Mouse (Mus musculus) lung, postnatal 0 days (tissue): ENCODE data around the gene Gucy2f. TPM values are rescaled to one million over a fixed set of nuclear protein-coding genes. Genes with fewer than 3 reads are reported as not detected.
A peak's percentile ranks its signal among the peaks of the same experiment; 100 is the strongest.

Experiments
- ATAC-seq: fragments of 200-750 bp; cut with Nextera tagmentation; 2 replicates; pipeline ENCODE4 v1.8.0; 2017; ENCODE audit warnings: moderate library complexity
- DNase-seq: peaks from one replicate; pipeline ENCODE4 v3.0.0-alpha.2; 2016; ENCODE audit warnings: low spot score
- H3K27ac ChIP-seq: fragments of 300-500 bp; sonication (generic); 2 replicates; pipeline ENCODE4 v1.5.1; 2014; ENCODE audit warnings: antibody characterized with exemption, mild to moderate bottlenecking, low read length, mixed read lengths
- H3K27me3 ChIP-seq: fragments of 300-500 bp; sonication (generic); replicated peaks from 2 replicates; pipeline ENCODE4 v1.6.1; 2014; ENCODE audit warnings: low read length, mixed read lengths; ENCODE audit not compliant: insufficient read depth
- H3K36me3 ChIP-seq: fragments of 300-500 bp; sonication (generic); 2 replicates; pipeline ENCODE4 v1.6.1; 2014; ENCODE audit warnings: low read length, mixed read lengths; ENCODE audit not compliant: insufficient read depth
- H3K4me1 ChIP-seq: fragments of 300-500 bp; sonication (generic); 2 replicates; pipeline ENCODE4 v1.6.1; 2014; ENCODE audit warnings: antibody characterized with exemption, low read depth, low read length, mixed read lengths; ENCODE audit not compliant: insufficient read depth
- H3K4me2 ChIP-seq: fragments of 300-500 bp; sonication (generic); replicated peaks from 2 replicates; pipeline ENCODE4 v1.6.1; 2014; ENCODE audit warnings: low read depth, mild to moderate bottlenecking, low read length, moderate library complexity, mixed read lengths
- H3K4me3 ChIP-seq: fragments of 300-500 bp; sonication (generic); 2 replicates; pipeline ENCODE4 v1.5.1; 2014; ENCODE audit warnings: low read depth, low read length
- H3K9ac ChIP-seq: fragments of 300-500 bp; sonication (generic); replicated peaks from 2 replicates; pipeline ENCODE4 v1.6.1; 2014; ENCODE audit warnings: low read depth, mild to moderate bottlenecking
- H3K9me3 ChIP-seq: fragments of 300-500 bp; sonication (generic); 2 replicates; pipeline ENCODE4 v1.6.1; 2016; ENCODE audit warnings: low read length, mixed read lengths
- CTCF ChIP-seq: IDR thresholded peaks from 2 replicates; pipeline ENCODE4 v1.5.1; 2016; ENCODE audit warnings: antibody characterized with exemption, mild to moderate bottlenecking
- EP300 ChIP-seq: IDR thresholded peaks from 2 replicates; pipeline ENCODE4 v1.6.1; 2016; ENCODE audit warnings: antibody characterized with exemption, mild to moderate bottlenecking, control low read depth
- WGBS: fragments of 180-500 bp; shearing (Covaris S2); extraction: QIAGEN DNeasy Blood & Tissue Kit; methylation state at CpG from one replicate; pipeline ENCODE4 v1.1.7; 2014; 5-methylcytosine and 5-hydroxymethylcytosine counted together
- polyA plus RNA-seq: library from polyadenylated mRNA; unstranded; fragments of >200 nt; fragmentation: Nextera tagmentation; extraction: Ambion mirVana; gene quantifications from 2 replicates; pipeline ENCODE4 v1.2.1, GENCODE M21; 2015

Gene Gucy2f
- polyA plus RNA-seq, 1 experiment from 2014 or later, result not detected

- no peaks in the 10 kb centered on the region for H3K4me1 ChIP-seq
- peak overlapping the region; percentile 87 for H3K27ac ChIP-seq
- 20% methylated on average over 15 of the region's 15 CpGs for WGBS
- DNase-seq (peak; percentile 80), ATAC-seq (peak; percentile 77)
- peak overlapping the region; percentile 47 for H3K4me2 ChIP-seq
- TF ChIP-seq EP300 (peak; percentile 16; the same call in 1 of the 2 replicates), CTCF (no peak)
- no peak overlapping the region for H3K9ac ChIP-seq
- no peaks in the 10 kb centered on the region for H3K9me3 ChIP-seq
- H3K27me3 ChIP-seq, result no peaks in the 10 kb centered on the region
- H3K36me3 ChIP-seq, result no peaks in the 10 kb centered on the region
- peak overlapping the region; percentile 49 for H3K4me3 ChIP-seq
These were observed 30.8 kb upstream of the Gucy2f start for GRCm38 (mm10) chrX:142227398-142228054.

GRCm38 (mm10) chrX:142226542-142226941, 29.8 kb upstream of the Gucy2f start, which contains the start of gene Nxt2:
Gene Nxt2 (plus strand): TSS chrX:142226770.
- TF ChIP-seq EP300 (no peak), CTCF (no peak)
- H3K9me3 ChIP-seq, result no peaks in the 10 kb centered on the region
- DNase-seq, result no peak
- no peaks in the 10 kb centered on the region for H3K4me1 ChIP-seq
- no peak for ATAC-seq
- peak within 1 kb of the TSS; percentile 47 for H3K4me2 ChIP-seq
- no peak within 1 kb of the TSS for H3K9ac ChIP-seq
- no peaks in the 10 kb centered on the region for H3K36me3 ChIP-seq
- peak within 1 kb of the TSS; percentile 87; the same call in 1 of the 2 replicates for H3K27ac ChIP-seq
- H3K4me3 ChIP-seq, result peak within 1 kb of the TSS; percentile 49; the same call in 1 of the 2 replicates
- H3K27me3 ChIP-seq, result no peaks in the 10 kb centered on the region
- 91% methylated on average over 12 of the region's 14 CpGs for WGBS

- Histone ChIP-seq H3K27me3 (no peaks in the 10 kb centered on the region), H3K4me3 (no peak overlapping the region), H3K4me1 (no peaks in the 10 kb centered on the region), H3K9me3 (no peaks in the 10 kb centered on the region), H3K9ac (no peak overlapping the region), H3K36me3 (no peaks in the 10 kb centered on the region), H3K27ac (no peak overlapping the region), H3K4me2 (no peak overlapping the region)
- 4% methylated on average over 3 of the region's 3 CpGs for WGBS
- DNase-seq, result peak; percentile 61
- peak; percentile 92 for TF ChIP-seq CTCF
- no peak for TF ChIP-seq EP300
- no peak for ATAC-seq
These were observed 3.6 kb upstream of the Gucy2f start for GRCm38 (mm10) chrX:142200295-142200694.

- H3K4me3 ChIP-seq, result no peak overlapping the region
- no peak overlapping the region for H3K4me2 ChIP-seq
- ATAC-seq (no peak), DNase-seq (no peak)
- no peaks in the 10 kb centered on the region for H3K4me1 ChIP-seq
- no peak overlapping the region for H3K9ac ChIP-seq
- H3K36me3 ChIP-seq, result no peaks in the 10 kb centered on the region
- H3K27me3 ChIP-seq, result no peaks in the 10 kb centered on the region
- 74% methylated on average over 1 of the region's 1 CpGs for whole genome bisulfite sequencing
- no peak overlapping the region for H3K27ac ChIP-seq
- H3K9me3 ChIP-seq, result no peaks in the 10 kb centered on the region
- TF ChIP-seq CTCF (no peak), EP300 (no peak)
These were observed 1.2 kb downstream of the Gucy2f start for GRCm38 (mm10) chrX:142195551-142195950.

GRCm38 (mm10) chrX:142194420-142194819, 2.3 kb downstream of the Gucy2f start:
- Histone ChIP-seq H3K4me3 (no peak overlapping the region), H3K4me2 (no peak overlapping the region), H3K27me3 (no peaks in the 10 kb centered on the region), H3K27ac (no peak overlapping the region), H3K36me3 (no peaks in the 10 kb centered on the region), H3K4me1 (no peaks in the 10 kb centered on the region), H3K9ac (no peak overlapping the region), H3K9me3 (no peaks in the 10 kb centered on the region)
- DNase-seq, result no peak
- no peak for ATAC-seq
- WGBS, result 50% methylated on average over 6 of the region's 6 CpGs
- TF ChIP-seq EP300 (no peak), CTCF (no peak)

GRCm38 (mm10) chrX:142190355-142190754, 6.4 kb downstream of the Gucy2f start:
- 59% methylated on average over 2 of the region's 2 CpGs for WGBS
- no peak for DNase-seq

More at GRCm38 (mm10) chrX:142190355-142190754, 6.4 kb downstream of the Gucy2f start:
- Histone ChIP-seq H3K4me1 (no peaks in the 10 kb centered on the region), H3K9me3 (no peaks in the 10 kb centered on the region), H3K36me3 (no peaks in the 10 kb centered on the region), H3K4me3 (no peak overlapping the region), H3K27ac (no peak overlapping the region), H3K27me3 (no peaks in the 10 kb centered on the region), H3K4me2 (no peak overlapping the region), H3K9ac (no peak overlapping the region)
- TF ChIP-seq CTCF (no peak), EP300 (no peak)
- no peak for ATAC-seq
